Mouse (Mus musculus) kidney, postnatal 4 days (tissue): ENCODE measurements around the gene Cd40.

Experiments
- DNase-seq, 2 experiments: peaks; one replicate each; pipeline ENCODE4 v3.0.0; 2021; ENCODE audit warnings: mixed read lengths in 2 of 2

The Cd40 gene

DNA sequence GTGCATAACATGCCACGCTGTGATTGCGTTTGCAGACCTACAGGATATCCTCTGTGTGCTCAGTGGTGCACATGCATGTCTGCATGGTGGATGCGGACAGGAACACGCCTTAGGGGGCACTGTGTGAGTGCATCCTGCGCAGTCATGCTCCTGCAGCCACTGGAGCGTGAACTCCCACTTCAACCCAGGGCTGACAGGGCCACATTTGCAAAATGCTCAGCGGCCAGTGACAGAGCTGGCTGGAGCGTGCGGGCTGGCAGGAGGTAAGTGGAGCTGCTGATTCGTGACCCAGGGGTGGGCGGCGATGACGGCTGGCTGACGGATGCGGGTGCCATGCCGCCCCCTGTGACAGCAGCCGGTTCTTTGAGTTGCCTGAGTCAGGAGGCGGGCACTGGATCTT, 51.2 kb downstream of the Cd40 start:
- peak; percentile 34 to 56 for DNase-seq

- DNase-seq, result peak; percentile 96
These were observed 56.7 kb downstream of the Cd40 start for GRCm38 (mm10) chr2:165112149-165112548.

DNA sequence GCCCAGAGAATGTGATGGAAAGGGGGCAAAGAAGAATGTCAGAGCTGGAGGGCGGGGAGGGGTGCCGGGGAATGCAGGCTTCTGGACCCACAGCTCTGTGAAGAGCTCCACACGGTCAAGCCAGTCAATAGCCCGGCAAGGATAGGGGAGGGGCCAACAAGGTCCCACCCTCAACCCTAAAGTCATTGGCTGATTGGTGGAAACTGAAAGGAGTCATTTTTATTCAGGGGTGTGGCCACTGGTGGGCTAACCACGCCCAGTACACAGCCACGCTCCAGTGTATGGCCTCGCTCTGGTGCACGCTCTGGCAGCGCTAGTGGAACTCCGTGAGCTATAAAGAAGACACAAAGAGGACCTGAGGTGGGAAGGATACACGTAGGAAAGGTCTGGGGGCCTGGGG, 58.3 kb downstream of the Cd40 start:
- DNase-seq, result peak; percentile 30 to 50

DNA sequence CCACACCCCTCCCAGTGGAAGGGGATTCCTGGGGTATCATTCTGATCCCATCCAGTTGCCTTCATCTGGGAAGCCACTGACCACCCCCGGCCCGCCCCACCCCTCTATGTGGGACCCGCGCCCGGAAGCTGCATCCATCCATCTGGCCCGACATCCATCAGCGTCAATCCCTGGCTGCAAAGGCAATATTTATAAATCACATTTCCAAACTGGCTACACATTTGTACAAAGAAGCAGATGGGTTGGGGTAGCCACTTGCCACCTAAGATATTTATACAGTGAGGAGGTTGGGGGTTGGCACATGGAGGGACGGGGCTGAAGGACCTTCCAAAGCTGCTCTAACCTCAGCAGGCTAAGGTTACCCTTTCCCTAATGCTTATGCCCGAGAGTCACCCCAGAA, 65.3 kb downstream of the Cd40 start:
- DNase-seq, result no peak

DNA sequence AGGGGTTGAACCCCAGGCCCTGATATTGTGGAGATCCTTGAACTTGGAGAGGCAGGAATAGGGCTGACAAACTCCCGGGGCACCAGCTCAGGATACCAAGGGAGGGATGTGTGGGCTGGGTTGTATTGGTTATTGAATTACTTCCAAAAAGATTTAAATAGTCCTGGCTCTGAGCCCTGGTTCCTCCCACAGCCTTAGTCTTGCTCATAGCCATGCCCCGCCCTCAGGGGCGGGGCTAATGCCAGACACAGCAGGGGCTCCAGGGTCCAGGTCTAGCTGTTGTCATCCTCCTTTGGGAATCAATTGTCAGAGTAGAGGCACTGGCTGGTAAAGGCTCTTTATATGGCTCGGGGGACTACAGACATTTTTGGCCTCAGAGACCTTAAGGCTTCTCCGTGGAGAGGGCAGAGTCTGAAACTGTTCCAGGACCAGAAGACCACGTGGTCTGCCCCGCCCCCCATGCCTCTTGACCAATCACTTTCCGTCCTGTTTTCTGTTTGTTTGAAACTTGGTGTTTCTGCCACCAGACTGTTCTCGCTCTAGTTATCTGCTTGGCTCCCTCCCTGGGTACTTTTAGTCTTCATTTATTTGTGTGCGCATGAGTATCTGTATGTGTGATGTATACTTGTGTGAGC, 65.9 kb downstream of the Cd40 start:
- peak; percentile 45 to 69 for DNase-seq
